Mouse (Mus musculus): ENCODE results near the gene Tchhl1. TPM values are rescaled to one million over a fixed set of nuclear protein-coding genes. Genes with fewer than 3 reads are reported as not detected.

Tchhl1 gene
- total RNA-seq, 2 experiments from 2014 or later: not detected

DNA sequence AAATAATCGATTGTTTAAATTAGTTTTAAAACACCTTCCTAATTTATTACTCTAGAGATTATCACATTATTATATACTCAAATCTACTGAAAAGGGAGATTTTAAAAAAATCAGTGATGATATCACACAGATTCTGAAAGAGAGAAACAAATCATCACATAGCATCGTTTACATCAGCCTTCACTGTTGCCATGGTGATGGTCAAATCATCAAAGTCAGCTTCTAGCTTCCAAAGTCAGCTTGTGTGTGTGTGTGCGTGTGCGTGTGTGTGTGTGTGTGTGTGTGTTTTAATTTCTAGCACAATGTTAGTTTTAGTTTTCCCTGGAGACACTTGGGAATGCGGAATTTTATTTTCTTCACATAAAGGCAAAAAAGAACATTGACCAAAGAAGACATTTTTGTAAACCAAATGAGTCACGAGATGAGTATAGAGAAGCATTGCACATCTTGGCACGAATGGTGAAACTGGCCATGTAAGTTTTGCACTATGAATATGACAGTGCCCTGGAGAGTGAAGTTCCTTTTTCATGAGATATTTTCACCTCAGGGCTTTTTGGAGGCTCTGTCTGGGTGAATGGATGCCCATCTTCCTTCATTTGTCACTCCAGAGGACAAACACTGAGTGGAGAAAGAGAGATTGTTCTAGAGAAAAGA lies 36.1 kb downstream of the Tchhl1 start:
- ATAC-seq (ENCODE audit: poor library complexity, severe bottlenecking): peak; percentile 17; the same call in 1 of the 2 replicates

DNA sequence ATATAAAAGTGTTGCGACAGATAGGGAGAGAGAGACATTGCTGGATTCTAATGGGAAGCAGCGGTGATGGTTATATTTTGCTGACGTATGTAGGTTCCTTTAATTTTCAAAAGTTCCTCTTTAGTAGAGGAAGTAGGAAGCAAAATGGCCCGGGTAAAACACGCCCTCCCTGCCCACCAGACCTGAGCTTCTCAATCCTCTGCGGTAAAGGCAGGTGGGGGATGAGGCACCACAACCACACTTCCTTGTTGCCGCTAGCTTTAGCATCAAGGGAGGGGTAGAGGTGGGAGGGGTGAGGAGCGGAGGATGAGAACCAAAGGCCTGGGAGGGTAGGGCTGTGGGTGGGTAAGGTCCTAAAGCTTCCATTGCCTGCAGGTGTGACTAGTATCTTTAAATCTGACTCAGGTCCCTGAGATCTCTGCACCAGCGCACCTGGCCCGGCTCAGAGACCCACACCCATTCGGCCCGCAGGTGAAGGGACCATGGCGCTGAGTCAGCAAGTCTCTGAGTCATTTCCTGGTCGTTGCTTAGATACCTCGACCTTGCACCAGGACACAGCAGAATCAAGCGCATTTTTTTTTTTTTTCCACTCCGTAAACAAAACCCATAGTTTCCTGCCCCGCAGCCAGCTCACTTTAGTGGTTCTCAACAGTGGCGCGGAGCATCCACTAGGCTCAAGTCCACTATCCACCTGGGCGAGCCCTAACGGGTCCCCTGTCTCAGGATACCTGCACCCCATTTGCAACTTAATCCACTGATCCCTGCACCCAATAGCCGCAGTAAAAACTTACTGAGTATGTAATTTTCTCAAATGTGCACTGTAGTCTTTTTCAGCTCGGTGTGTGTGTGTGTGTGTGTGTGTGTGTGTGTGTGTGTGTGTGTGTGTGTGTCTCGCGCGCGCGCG lies 37.7 kb downstream of the Tchhl1 start:
- peak; percentile 89 for ATAC-seq (ENCODE audit: poor library complexity, severe bottlenecking)

DNA sequence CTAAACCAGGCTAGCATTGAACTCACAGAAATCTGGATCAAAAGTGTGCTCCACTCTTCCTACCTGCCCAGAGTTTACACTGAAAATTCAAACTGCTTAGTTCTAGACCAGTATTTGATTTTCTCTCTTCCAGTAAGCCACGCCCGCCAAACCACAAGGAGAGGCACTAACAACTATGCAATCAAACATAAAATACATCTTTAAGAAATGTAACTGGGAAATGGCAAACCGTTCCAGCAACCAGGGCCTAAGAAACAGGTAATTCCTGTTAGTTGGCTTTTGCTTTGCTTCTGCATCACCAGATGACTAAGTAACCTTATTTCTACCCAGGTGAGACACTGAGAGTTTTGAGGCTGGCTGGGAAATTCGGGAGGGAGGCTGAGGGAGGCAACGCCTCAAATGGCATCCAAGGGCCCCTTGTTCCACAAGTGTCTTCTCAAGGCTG lies 38.3 kb downstream of the Tchhl1 start:
- no peak for ATAC-seq (ENCODE audit: poor library complexity, severe bottlenecking)

DNA sequence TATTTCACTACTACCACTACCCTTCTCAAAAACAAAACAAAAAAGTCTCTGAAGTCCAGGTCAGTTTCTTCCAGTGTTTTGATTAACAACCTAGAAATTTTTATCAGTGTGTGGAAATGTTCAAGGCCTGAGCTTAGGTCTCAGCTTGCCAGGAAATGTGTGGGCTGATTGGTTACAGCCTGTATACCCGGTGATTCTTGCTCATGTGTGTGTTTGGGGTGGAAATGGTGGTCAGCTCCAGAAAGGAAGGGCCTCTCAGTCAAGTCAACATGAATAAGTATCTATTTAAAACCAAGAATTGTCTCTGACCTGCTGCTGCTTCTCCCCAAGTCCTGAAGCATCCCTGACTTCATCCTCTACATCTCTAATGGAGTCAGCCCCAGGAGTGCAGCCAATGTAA lies 40.7 kb downstream of the Tchhl1 start:
- ATAC-seq (ENCODE audit: poor library complexity, severe bottlenecking): no peak

DNA sequence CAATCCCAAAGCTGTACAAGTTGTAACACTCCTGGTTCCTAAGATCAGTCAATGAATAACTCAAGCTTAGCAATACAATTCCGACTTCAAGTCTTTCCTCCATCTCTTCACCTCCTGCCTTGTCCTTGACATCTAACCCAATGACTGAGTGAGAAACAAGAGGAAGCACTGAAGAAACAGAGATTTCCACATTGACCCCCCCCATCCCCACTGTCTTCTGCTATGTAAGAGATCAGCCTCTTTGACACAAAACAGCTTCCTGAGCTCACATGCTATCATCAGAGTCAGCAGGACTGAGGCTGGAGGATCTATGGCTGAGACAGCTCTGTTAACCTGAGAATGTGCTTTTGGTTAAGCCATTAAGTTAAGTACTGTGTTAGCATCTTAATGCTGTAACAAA lies 42.5 kb downstream of the Tchhl1 start:
- peak; percentile 62 for ATAC-seq (ENCODE audit: poor library complexity, severe bottlenecking)

DNA sequence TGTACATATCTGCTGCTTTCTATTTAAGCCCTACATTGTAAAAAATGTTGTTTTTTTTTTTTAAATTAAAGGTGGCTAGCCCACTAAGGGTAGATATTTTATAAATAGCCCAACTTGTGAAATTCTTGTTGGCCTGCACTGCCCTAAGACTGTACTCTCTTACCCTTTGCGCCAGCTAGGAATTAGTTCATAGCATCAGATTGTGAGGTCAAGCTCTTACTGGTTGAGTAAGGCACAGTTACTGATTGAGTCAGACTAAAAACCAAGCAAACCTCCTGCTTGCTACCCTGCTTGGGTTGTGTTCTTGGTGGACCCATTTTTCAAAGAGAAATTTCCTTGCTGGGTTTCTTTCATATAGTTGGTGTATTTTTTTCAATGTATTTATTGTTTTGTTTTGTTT lies 43.2 kb downstream of the Tchhl1 start:
- ATAC-seq (ENCODE audit: poor library complexity, severe bottlenecking): peak; percentile 59

DNA sequence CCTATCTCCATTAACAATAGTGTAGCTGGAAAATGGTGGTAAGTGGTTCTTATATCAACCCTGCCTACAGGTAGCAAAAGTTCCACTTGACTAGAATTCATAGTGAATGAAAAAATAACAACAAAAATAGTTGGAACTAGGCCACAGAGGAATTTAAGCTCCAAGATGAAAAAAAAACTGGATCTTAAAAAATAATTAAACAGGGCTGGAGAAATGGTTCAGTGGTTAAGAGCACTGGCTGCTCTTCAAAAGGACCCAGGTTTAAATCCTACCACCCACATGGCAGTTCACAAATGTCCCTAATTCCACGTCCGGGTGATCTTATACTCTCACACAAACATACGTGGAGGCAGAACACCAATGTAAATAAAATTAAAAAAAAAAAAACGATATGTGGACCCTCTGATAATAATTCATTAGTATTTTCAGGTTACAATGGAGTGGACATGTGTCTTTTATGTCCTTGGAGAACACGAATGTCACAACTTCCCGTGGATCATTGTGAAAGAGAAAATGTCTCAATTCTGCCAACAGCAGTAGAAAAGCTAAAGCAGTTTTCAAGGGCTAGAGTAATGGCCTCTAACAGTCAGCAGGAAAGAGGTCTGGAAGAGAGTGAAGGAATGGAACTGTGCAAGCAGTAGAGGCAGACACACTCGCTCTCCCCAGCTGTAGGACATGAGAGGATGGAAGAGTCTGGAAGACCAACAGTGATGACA lies 44.0 kb downstream of the Tchhl1 start:
- peak; percentile 63 for ATAC-seq (ENCODE audit: poor library complexity, severe bottlenecking)

DNA sequence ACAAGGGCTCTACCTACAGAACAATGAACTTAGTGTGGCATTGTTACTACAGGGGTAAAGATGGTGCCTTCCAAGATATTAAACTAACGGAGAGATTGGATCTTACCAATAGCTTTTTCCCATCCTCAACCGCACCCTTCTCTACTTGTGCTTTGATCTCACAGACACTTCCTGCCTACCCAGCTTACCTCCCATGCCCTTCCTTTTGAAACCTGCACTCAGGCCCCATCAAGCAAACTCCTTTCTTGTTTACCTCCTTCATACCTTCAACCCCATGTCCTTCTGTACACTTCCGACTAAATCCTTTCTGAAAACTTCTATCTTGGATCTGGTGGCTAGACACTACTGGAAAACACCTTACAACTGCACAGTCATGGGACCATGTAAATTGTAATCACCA lies 46.1 kb downstream of the Tchhl1 start:
- ATAC-seq (ENCODE audit: poor library complexity, severe bottlenecking): no peak

DNA sequence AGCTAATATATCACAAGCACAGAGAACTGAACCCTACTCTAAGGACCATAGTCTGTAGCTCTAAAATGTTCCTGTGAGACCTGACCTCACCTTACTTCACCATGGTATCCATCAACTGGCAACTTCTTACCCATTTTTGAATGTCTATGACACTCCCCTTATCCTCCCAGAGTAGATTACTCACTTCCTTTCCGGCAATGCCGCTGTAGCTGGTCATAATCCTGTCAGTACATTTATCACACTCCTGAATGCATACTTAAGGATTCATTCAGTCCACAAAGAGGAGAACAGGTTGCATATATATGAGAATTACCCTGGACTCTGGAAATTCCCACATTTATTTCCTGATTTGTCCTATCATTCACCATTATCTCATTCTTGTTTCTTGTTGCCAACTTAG lies 48.8 kb downstream of the Tchhl1 start:
- ATAC-seq (ENCODE audit: poor library complexity, severe bottlenecking): no peak

DNA sequence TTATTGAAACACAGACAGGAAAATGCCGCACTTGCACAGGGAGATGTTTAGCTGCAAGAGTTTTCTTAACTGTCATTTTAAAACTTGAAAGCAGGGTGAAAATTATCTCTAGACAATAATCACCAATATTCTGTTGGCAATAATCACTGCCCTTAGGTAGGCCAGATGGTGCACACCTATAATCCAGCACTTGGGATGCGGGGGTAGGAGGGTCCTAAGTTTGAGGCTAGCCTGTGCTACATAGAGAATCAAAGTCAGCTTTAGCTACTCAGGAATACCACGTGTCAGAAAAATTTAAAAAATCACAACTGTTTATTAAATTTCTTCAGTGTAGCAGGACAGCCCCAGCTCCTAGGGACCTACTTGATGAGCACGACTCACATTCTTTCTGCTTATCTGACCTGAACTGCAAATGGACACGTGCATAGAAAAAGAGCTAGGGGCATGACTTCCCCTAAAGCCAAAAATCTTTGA lies 51.3 kb downstream of the Tchhl1 start:
- ATAC-seq (ENCODE audit: poor library complexity, severe bottlenecking): no peak

DNA sequence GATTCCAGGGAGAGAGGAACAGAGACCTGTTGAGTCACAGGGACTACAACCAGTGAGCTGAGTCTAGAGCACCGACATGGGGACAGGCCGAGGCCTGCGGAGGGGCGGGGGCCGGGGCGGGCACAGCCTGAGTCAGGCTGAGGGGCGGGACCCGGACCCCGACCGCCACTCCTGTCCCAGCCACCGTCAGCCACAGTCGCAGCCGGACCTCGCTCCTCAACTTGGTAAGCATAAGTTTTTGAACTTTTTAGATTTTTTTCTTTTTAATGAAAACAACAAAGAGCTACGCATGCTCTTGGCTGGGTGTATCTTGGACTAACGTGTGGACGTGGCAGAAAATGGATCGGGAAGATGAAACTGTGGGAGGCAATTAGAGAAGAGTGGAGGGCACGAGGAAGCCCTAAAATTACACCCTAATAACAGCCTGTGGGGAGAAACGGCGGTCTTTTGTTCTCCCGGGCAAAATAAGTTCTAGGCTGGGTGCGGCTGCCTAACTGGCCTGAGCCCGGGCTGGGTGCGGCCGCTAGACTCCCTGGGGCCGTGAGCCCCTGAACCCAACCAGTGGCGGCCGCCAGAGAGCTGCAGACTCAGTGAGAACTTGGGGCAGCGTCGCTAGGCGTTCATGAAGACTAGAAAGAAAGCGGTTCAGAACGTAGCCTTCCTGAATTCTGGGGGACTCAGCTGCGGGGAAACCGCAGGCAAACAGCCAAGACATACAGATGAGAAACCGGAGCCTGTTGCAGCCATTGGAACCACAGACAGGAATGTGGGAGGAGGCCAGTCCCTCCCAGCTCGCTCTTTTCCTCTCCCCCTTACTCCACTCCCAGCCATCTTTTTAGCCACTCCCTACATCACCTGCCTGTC lies 52.0 kb downstream of the Tchhl1 start, which contains the start of gene S100a11:
Gene S100a11 (plus strand): TSS at position 159 of the 864 bp plus-strand sequence.
- ATAC-seq (ENCODE audit: poor library complexity, severe bottlenecking): peak; percentile 80

Other genes starting within 250 kb of the Tchhl1 start
- gene Flg, start 195.2 kb upstream of the Tchhl1 start, total RNA-seq (2015): not detected in 2 replicates
- not detected in 2 replicates for gene Flg, start 195.2 kb upstream of the Tchhl1 start, total RNA-seq (2017)
- not detected in 2 replicates for gene Hrnr, start 149.0 kb upstream of the Tchhl1 start, total RNA-seq (2015)
- under 0.01 TPM in 1 of 2 replicates, not detected in the other for gene Hrnr, start 149.0 kb upstream of the Tchhl1 start, total RNA-seq (2017)
- gene Rptn, start 75.1 kb upstream of the Tchhl1 start, total RNA-seq (2015): not detected in 2 replicates
- gene Rptn, start 75.1 kb upstream of the Tchhl1 start, total RNA-seq (2017): not detected in 2 replicates
- 0.34 and 0.89 TPM in 2 replicates for gene Tchh, start 26.4 kb upstream of the Tchhl1 start, total RNA-seq (2015)
- 0.57 and 0.77 TPM in 2 replicates for gene Tchh, start 26.4 kb upstream of the Tchhl1 start, total RNA-seq (2017)
- 3,100 and 3,549 TPM in 2 replicates for gene S100a11, start 51.7 kb downstream of the Tchhl1 start, total RNA-seq (2015)
- gene S100a11, start 51.7 kb downstream of the Tchhl1 start, total RNA-seq (2017): 217 and 333 TPM in 2 replicates
- 967 and 993 TPM in 2 replicates for gene S100a10, start 86.3 kb downstream of the Tchhl1 start, total RNA-seq (2015)
- 1,318 and 1,661 TPM in 2 replicates for gene S100a10, start 86.3 kb downstream of the Tchhl1 start, total RNA-seq (2017)
- not detected in 2 replicates for gene Tdpoz2, start 183.9 kb downstream of the Tchhl1 start, total RNA-seq (2015)
- gene Tdpoz2, start 183.9 kb downstream of the Tchhl1 start, total RNA-seq (2017): not detected in 2 replicates
- not detected in 2 replicates for gene Tdpoz1, start 207.6 kb downstream of the Tchhl1 start, total RNA-seq (2015)
- not detected in 2 replicates for gene Tdpoz1, start 207.6 kb downstream of the Tchhl1 start, total RNA-seq (2017)
- not detected in 2 replicates for gene Gm37596, start 224.3 kb downstream of the Tchhl1 start, total RNA-seq (2015)
- gene Gm37596, start 224.3 kb downstream of the Tchhl1 start, total RNA-seq (2017): not detected in 2 replicates

Data from megakaryocyte, adult 5-6 weeks (primary cell).